Mouse (Mus musculus): ENCODE measurements at regions not wholly inside any gene's neighbourhood (a gene's known extent, or its start where the extent isn't known, plus 50 kb on each side); places are given as distances from the start of the nearest gene placed in this dataset.

GRCm38 (mm10) chr2:61221157-61221556 lies 258.2 kb upstream of the Rbms1 start:
- no peaks in the 10 kb centered on the region for H3K36me3 ChIP-seq (replicated peaks)
- ATAC-seq (ENCODE audit: insufficient read depth): no peak
- no peaks in the 10 kb centered on the region for H3K27me3 ChIP-seq
- no peaks in the 10 kb centered on the region for H3K4me1 ChIP-seq (replicated peaks)
- no peak overlapping the region for H3K4me2 ChIP-seq
- H3K9ac ChIP-seq: no peak overlapping the region
- H3K4me3 ChIP-seq (replicated peaks): no peak overlapping the region
- H3K9me3 ChIP-seq (replicated peaks): no peaks in the 10 kb centered on the region
- 66% methylated on average over 2 of the region's 2 CpGs for WGBS (ENCODE audit: insufficient replicate concordance)
- no peak overlapping the region for H3K27ac ChIP-seq (replicated peaks)

- no peak overlapping the region for H3K9ac ChIP-seq
- 63% methylated on average over 1 of the region's 1 CpGs for WGBS (ENCODE audit: insufficient replicate concordance)
- H3K27me3 ChIP-seq: no peaks in the 10 kb centered on the region
- ATAC-seq (ENCODE audit: insufficient read depth): no peak
- H3K9me3 ChIP-seq (replicated peaks): no peaks in the 10 kb centered on the region
- no peaks in the 10 kb centered on the region for H3K4me1 ChIP-seq (replicated peaks)
- no peak overlapping the region for H3K4me3 ChIP-seq (replicated peaks)
- no peak overlapping the region for H3K27ac ChIP-seq (replicated peaks)
- no peaks in the 10 kb centered on the region for H3K36me3 ChIP-seq (replicated peaks)
- H3K4me2 ChIP-seq: no peak overlapping the region
Measured at GRCm38 (mm10) chr2:61213951-61214350, 251.0 kb upstream of the Rbms1 start.

GRCm38 (mm10) chr2:61201387-61201786 lies 238.4 kb upstream of the Rbms1 start:
- Histone ChIP-seq H3K4me1 (replicated peaks) (no peaks in the 10 kb centered on the region), H3K9me3 (replicated peaks) (no peaks in the 10 kb centered on the region), H3K36me3 (replicated peaks) (no peaks in the 10 kb centered on the region), H3K9ac (no peak overlapping the region), H3K27ac (replicated peaks) (no peak overlapping the region), H3K27me3 (no peaks in the 10 kb centered on the region), H3K4me3 (replicated peaks) (no peak overlapping the region), H3K4me2 (no peak overlapping the region)
- no peak for ATAC-seq (ENCODE audit: insufficient read depth)

GRCm38 (mm10) chr2:61193976-61194375 lies 231.0 kb upstream of the Rbms1 start:
- Histone ChIP-seq H3K36me3 (replicated peaks) (no peaks in the 10 kb centered on the region), H3K9ac (no peak overlapping the region), H3K27me3 (no peaks in the 10 kb centered on the region), H3K4me1 (replicated peaks) (no peaks in the 10 kb centered on the region), H3K4me2 (no peak overlapping the region), H3K9me3 (replicated peaks) (no peaks in the 10 kb centered on the region), H3K4me3 (replicated peaks) (no peak overlapping the region), H3K27ac (replicated peaks) (no peak overlapping the region)
- WGBS (ENCODE audit: insufficient replicate concordance): 41% methylated on average over 2 of the region's 2 CpGs
- ATAC-seq (ENCODE audit: insufficient read depth): no peak

GRCm38 (mm10) chr2:61182424-61182979 lies 219.5 kb upstream of the Rbms1 start:
- H3K4me2 ChIP-seq: no peak overlapping the region
- no peaks in the 10 kb centered on the region for H3K27me3 ChIP-seq
- H3K27ac ChIP-seq (replicated peaks): no peak overlapping the region
- H3K4me1 ChIP-seq (replicated peaks): no peaks in the 10 kb centered on the region
- no peaks in the 10 kb centered on the region for H3K9me3 ChIP-seq (replicated peaks)
- ATAC-seq (ENCODE audit: insufficient read depth): no peak
- no peaks in the 10 kb centered on the region for H3K36me3 ChIP-seq (replicated peaks)
- no peak overlapping the region for H3K4me3 ChIP-seq (replicated peaks)
- 61% methylated on average over 8 of the region's 8 CpGs for WGBS (ENCODE audit: insufficient replicate concordance)
- H3K9ac ChIP-seq: no peak overlapping the region

GRCm38 (mm10) chr2:61177801-61178200 lies 214.8 kb upstream of the Rbms1 start:
- Histone ChIP-seq H3K9me3 (replicated peaks) (no peaks in the 10 kb centered on the region), H3K27ac (replicated peaks) (no peak overlapping the region), H3K4me3 (replicated peaks) (no peak overlapping the region), H3K27me3 (no peaks in the 10 kb centered on the region), H3K36me3 (replicated peaks) (no peaks in the 10 kb centered on the region), H3K4me2 (no peak overlapping the region), H3K9ac (no peak overlapping the region), H3K4me1 (replicated peaks) (no peaks in the 10 kb centered on the region)
- 36% methylated on average over 2 of the region's 2 CpGs for WGBS (ENCODE audit: insufficient replicate concordance)
- ATAC-seq (ENCODE audit: insufficient read depth): no peak

- 31% methylated on average over 2 of the region's 2 CpGs for WGBS (ENCODE audit: insufficient replicate concordance)
Measured at GRCm38 (mm10) chr2:61176807-61177206, 213.8 kb upstream of the Rbms1 start.

GRCm38 (mm10) chr2:61173581-61173980 lies 210.6 kb upstream of the Rbms1 start:
- Histone ChIP-seq H3K4me2 (no peak overlapping the region), H3K27me3 (no peaks in the 10 kb centered on the region), H3K4me1 (replicated peaks) (no peaks in the 10 kb centered on the region), H3K9me3 (replicated peaks) (no peaks in the 10 kb centered on the region), H3K27ac (replicated peaks) (no peak overlapping the region), H3K36me3 (replicated peaks) (no peaks in the 10 kb centered on the region), H3K9ac (no peak overlapping the region), H3K4me3 (replicated peaks) (no peak overlapping the region)
- ATAC-seq (ENCODE audit: insufficient read depth): no peak
- 54% methylated on average over 2 of the region's 2 CpGs for WGBS (ENCODE audit: insufficient replicate concordance)

More at GRCm38 (mm10) chr2:61176807-61177206, 213.8 kb upstream of the Rbms1 start:
- H3K4me2 ChIP-seq: no peak overlapping the region
- no peak overlapping the region for H3K27ac ChIP-seq (replicated peaks)
- no peaks in the 10 kb centered on the region for H3K9me3 ChIP-seq (replicated peaks)
- ATAC-seq (ENCODE audit: insufficient read depth): no peak
- no peak overlapping the region for H3K9ac ChIP-seq
- no peak overlapping the region for H3K4me3 ChIP-seq (replicated peaks)
- no peaks in the 10 kb centered on the region for H3K27me3 ChIP-seq
- no peaks in the 10 kb centered on the region for H3K36me3 ChIP-seq (replicated peaks)
- no peaks in the 10 kb centered on the region for H3K4me1 ChIP-seq (replicated peaks)

- no peaks in the 10 kb centered on the region for H3K4me1 ChIP-seq (replicated peaks)
- H3K4me2 ChIP-seq: no peak overlapping the region
- no peak for ATAC-seq (ENCODE audit: insufficient read depth)
- H3K27ac ChIP-seq (replicated peaks): no peak overlapping the region
- no peak overlapping the region for H3K9ac ChIP-seq
- no peaks in the 10 kb centered on the region for H3K9me3 ChIP-seq (replicated peaks)
- H3K4me3 ChIP-seq (replicated peaks): no peak overlapping the region
- 64% methylated on average over 1 of the region's 1 CpGs for WGBS (ENCODE audit: insufficient replicate concordance)
- no peaks in the 10 kb centered on the region for H3K36me3 ChIP-seq (replicated peaks)
- no peaks in the 10 kb centered on the region for H3K27me3 ChIP-seq
Measured at GRCm38 (mm10) chr2:61161336-61161735, 198.3 kb upstream of the Rbms1 start.

- Histone ChIP-seq H3K9ac (no peak overlapping the region), H3K4me3 (replicated peaks) (no peak overlapping the region), H3K27ac (replicated peaks) (no peak overlapping the region), H3K36me3 (replicated peaks) (no peaks in the 10 kb centered on the region), H3K9me3 (replicated peaks) (no peaks in the 10 kb centered on the region), H3K4me1 (replicated peaks) (no peaks in the 10 kb centered on the region), H3K27me3 (no peaks in the 10 kb centered on the region), H3K4me2 (no peak overlapping the region)
- WGBS (ENCODE audit: insufficient replicate concordance): 61% methylated on average over 3 of the region's 3 CpGs
- no peak for ATAC-seq (ENCODE audit: insufficient read depth)
Measured at GRCm38 (mm10) chr2:61159761-61160160, 196.8 kb upstream of the Rbms1 start.

- WGBS (ENCODE audit: insufficient replicate concordance): 25% methylated on average over 19 of the region's 19 CpGs
- no peak overlapping the region for H3K27ac ChIP-seq (replicated peaks)
- no peaks in the 10 kb centered on the region for H3K27me3 ChIP-seq
- H3K4me3 ChIP-seq (replicated peaks): no peak overlapping the region
- H3K36me3 ChIP-seq (replicated peaks): no peaks in the 10 kb centered on the region
- no peaks in the 10 kb centered on the region for H3K9me3 ChIP-seq (replicated peaks)
- ATAC-seq (ENCODE audit: insufficient read depth): no peak
- H3K4me2 ChIP-seq: no peak overlapping the region
- H3K4me1 ChIP-seq (replicated peaks): no peaks in the 10 kb centered on the region
- no peak overlapping the region for H3K9ac ChIP-seq
Measured at GRCm38 (mm10) chr2:61138998-61139631, 176.1 kb upstream of the Rbms1 start.

- Histone ChIP-seq H3K27ac (replicated peaks) (0 out of 2 replicates have a peak overlapping the region, but pooled peaks have one; percentile 10), H3K4me1 (replicated peaks) (no peaks in the 10 kb centered on the region), H3K4me2 (no peak overlapping the region), H3K36me3 (replicated peaks) (no peaks in the 10 kb centered on the region), H3K27me3 (no peaks in the 10 kb centered on the region), H3K9me3 (replicated peaks) (no peaks in the 10 kb centered on the region), H3K9ac (no peak overlapping the region), H3K4me3 (replicated peaks) (no peak overlapping the region)
- WGBS (ENCODE audit: insufficient replicate concordance): 20% methylated on average over 3 of the region's 3 CpGs
- ATAC-seq (ENCODE audit: insufficient read depth): no peak
Measured at GRCm38 (mm10) chr2:61138625-61138997, 175.6 kb upstream of the Rbms1 start.
